Mouse (Mus musculus): Measurements from ENCODE around the gene St6galnac1. TPM values are rescaled to one million over a fixed set of nuclear protein-coding genes. Genes with fewer than 3 reads are reported as not detected.
"Not testable (repeated sequence)": the region's sequence is repeated elsewhere in the genome, so short reads cannot be mapped to it uniquely, and the experiment has no call there.

St6galnac1 gene
- polyA plus RNA-seq, 1 experiment from 2014 or later, result not detected

- Histone ChIP-seq H3K4me1 (ENCODE audit: insufficient read depth, low read length) (no peaks in the 10 kb centered on the region), H3K4me3 (ENCODE audit: low read length) (no peak overlapping the region), H3K27ac (ENCODE audit: low read length) (no peak overlapping the region), H3K9ac (replicated peaks; ENCODE audit: low read length) (no peak overlapping the region), H3K4me2 (replicated peaks; ENCODE audit: low read depth, low read length) (no peak overlapping the region), H3K36me3 (ENCODE audit: insufficient read depth, low read length) (no peaks in the 10 kb centered on the region), H3K9me3 (ENCODE audit: low read length) (no peaks in the 10 kb centered on the region), H3K27me3 (ENCODE audit: insufficient read depth, low read length) (no peaks in the 10 kb centered on the region)
- ATAC-seq (ENCODE audit: low FRiP score, low TSS enrichment), result no peak
- WGBS, result 89% methylated on average over 5 of the region's 5 CpGs
These were observed 5.4 kb downstream of the St6galnac1 start for GRCm38 (mm10) chr11:116769873-116770272.

- no peaks in the 10 kb centered on the region for H3K27me3 ChIP-seq (ENCODE audit: insufficient read depth, low read length)
- H3K4me1 ChIP-seq (ENCODE audit: insufficient read depth, low read length), result no peaks in the 10 kb centered on the region
- no peak overlapping the region for H3K9ac ChIP-seq (replicated peaks; ENCODE audit: low read length)
- H3K9me3 ChIP-seq (ENCODE audit: low read length), result no peaks in the 10 kb centered on the region
- ATAC-seq (ENCODE audit: low FRiP score, low TSS enrichment), result no peak
- H3K36me3 ChIP-seq (ENCODE audit: insufficient read depth, low read length), result no peaks in the 10 kb centered on the region
- H3K27ac ChIP-seq (ENCODE audit: low read length), result no peak overlapping the region
- no peak overlapping the region for H3K4me3 ChIP-seq (ENCODE audit: low read length)
- H3K4me2 ChIP-seq (replicated peaks; ENCODE audit: low read depth, low read length), result no peak overlapping the region
- WGBS, result 93% methylated on average over 2 of the region's 2 CpGs
These were observed 10.4 kb downstream of the St6galnac1 start for GRCm38 (mm10) chr11:116764946-116765345.

GRCm38 (mm10) chr11:116764346-116764745 lies 11.0 kb downstream of the St6galnac1 start:
- no peak for ATAC-seq (ENCODE audit: low FRiP score, low TSS enrichment)
- Histone ChIP-seq H3K36me3 (ENCODE audit: insufficient read depth, low read length) (no peaks in the 10 kb centered on the region), H3K27ac (ENCODE audit: low read length) (no peak overlapping the region), H3K9me3 (ENCODE audit: low read length) (no peaks in the 10 kb centered on the region), H3K9ac (replicated peaks; ENCODE audit: low read length) (no peak overlapping the region), H3K4me3 (ENCODE audit: low read length) (no peak overlapping the region), H3K4me2 (replicated peaks; ENCODE audit: low read depth, low read length) (no peak overlapping the region), H3K27me3 (ENCODE audit: insufficient read depth, low read length) (no peaks in the 10 kb centered on the region), H3K4me1 (ENCODE audit: insufficient read depth, low read length) (no peaks in the 10 kb centered on the region)
- WGBS, result 93% methylated on average over 7 of the region's 7 CpGs

GRCm38 (mm10) chr11:116755191-116755590 lies 20.1 kb downstream of the St6galnac1 start:
- no peak for ATAC-seq (ENCODE audit: low FRiP score, low TSS enrichment)
- Histone ChIP-seq H3K9me3 (ENCODE audit: low read length) (no peaks in the 10 kb centered on the region), H3K36me3 (ENCODE audit: insufficient read depth, low read length) (no peaks in the 10 kb centered on the region), H3K27ac (ENCODE audit: low read length) (no peak overlapping the region), H3K27me3 (ENCODE audit: insufficient read depth, low read length) (no peaks in the 10 kb centered on the region), H3K4me2 (replicated peaks; ENCODE audit: low read depth, low read length) (no peak overlapping the region), H3K4me1 (ENCODE audit: insufficient read depth, low read length) (no peaks in the 10 kb centered on the region), H3K9ac (replicated peaks; ENCODE audit: low read length) (no peak overlapping the region), H3K4me3 (ENCODE audit: low read length) (no peak overlapping the region)
- WGBS, result 81% methylated on average over 4 of the region's 4 CpGs

GRCm38 (mm10) chr11:116753674-116754470 lies 21.4 kb downstream of the St6galnac1 start:
- WGBS, result 87% methylated on average over 5 of the region's 5 CpGs
- Histone ChIP-seq H3K9ac (replicated peaks; ENCODE audit: low read length) (no peak overlapping the region), H3K9me3 (ENCODE audit: low read length) (no peaks in the 10 kb centered on the region), H3K27me3 (ENCODE audit: insufficient read depth, low read length) (no peaks in the 10 kb centered on the region), H3K4me3 (ENCODE audit: low read length) (no peak overlapping the region), H3K27ac (ENCODE audit: low read length) (no peak overlapping the region), H3K4me2 (replicated peaks; ENCODE audit: low read depth, low read length) (no peak overlapping the region), H3K4me1 (ENCODE audit: insufficient read depth, low read length) (no peaks in the 10 kb centered on the region), H3K36me3 (ENCODE audit: insufficient read depth, low read length) (no peaks in the 10 kb centered on the region)
- no peak for ATAC-seq (ENCODE audit: low FRiP score, low TSS enrichment)

- Histone ChIP-seq H3K9me3 (ENCODE audit: low read length) (no peaks in the 10 kb centered on the region), H3K4me2 (replicated peaks; ENCODE audit: low read depth, low read length) (no peak overlapping the region), H3K9ac (replicated peaks; ENCODE audit: low read length) (no peak overlapping the region), H3K27me3 (ENCODE audit: insufficient read depth, low read length) (no peaks in the 10 kb centered on the region), H3K4me1 (ENCODE audit: insufficient read depth, low read length) (no peaks in the 10 kb centered on the region), H3K36me3 (ENCODE audit: insufficient read depth, low read length) (no peaks in the 10 kb centered on the region), H3K27ac (ENCODE audit: low read length) (no peak overlapping the region), H3K4me3 (ENCODE audit: low read length) (no peak overlapping the region)
- 73% methylated on average over 8 of the region's 8 CpGs for WGBS
- ATAC-seq (ENCODE audit: low FRiP score, low TSS enrichment), result no peak
These were observed 25.6 kb downstream of the St6galnac1 start for GRCm38 (mm10) chr11:116749733-116750132.

GRCm38 (mm10) chr11:116748692-116749091 lies 26.6 kb downstream of the St6galnac1 start:
- not testable (repeated sequence) for H3K27ac ChIP-seq (ENCODE audit: low read length); H3K9me3 ChIP-seq (ENCODE audit: low read length); H3K4me2 ChIP-seq (replicated peaks; ENCODE audit: low read depth, low read length); H3K36me3 ChIP-seq (ENCODE audit: insufficient read depth, low read length); H3K4me3 ChIP-seq (ENCODE audit: low read length); H3K27me3 ChIP-seq (ENCODE audit: insufficient read depth, low read length); H3K4me1 ChIP-seq (ENCODE audit: insufficient read depth, low read length); ATAC-seq (ENCODE audit: low FRiP score, low TSS enrichment); H3K9ac ChIP-seq (replicated peaks; ENCODE audit: low read length)
- 81% methylated on average over 2 of the region's 2 CpGs for WGBS

- H3K27me3 ChIP-seq (ENCODE audit: insufficient read depth, low read length); H3K4me3 ChIP-seq (ENCODE audit: low read length); H3K9me3 ChIP-seq (ENCODE audit: low read length); H3K9ac ChIP-seq (replicated peaks; ENCODE audit: low read length); ATAC-seq (ENCODE audit: low FRiP score, low TSS enrichment); H3K4me1 ChIP-seq (ENCODE audit: insufficient read depth, low read length); H3K4me2 ChIP-seq (replicated peaks; ENCODE audit: low read depth, low read length); H3K36me3 ChIP-seq (ENCODE audit: insufficient read depth, low read length); H3K27ac ChIP-seq (ENCODE audit: low read length): not testable (repeated sequence)
- WGBS, result 92% methylated on average over 3 of the region's 3 CpGs
These were observed 28.5 kb downstream of the St6galnac1 start for GRCm38 (mm10) chr11:116746822-116747221.

- ATAC-seq (ENCODE audit: low FRiP score, low TSS enrichment), result not testable (repeated sequence)
These were observed 29.9 kb downstream of the St6galnac1 start for GRCm38 (mm10) chr11:116745457-116745856.

GRCm38 (mm10) chr11:116738411-116738810 lies 36.9 kb downstream of the St6galnac1 start:
- Histone ChIP-seq H3K36me3 (ENCODE audit: insufficient read depth, low read length) (no peaks in the 10 kb centered on the region), H3K27ac (ENCODE audit: low read length) (no peak overlapping the region), H3K4me2 (replicated peaks; ENCODE audit: low read depth, low read length) (no peak overlapping the region), H3K4me3 (ENCODE audit: low read length) (no peak overlapping the region), H3K4me1 (ENCODE audit: insufficient read depth, low read length) (no peaks in the 10 kb centered on the region), H3K27me3 (ENCODE audit: insufficient read depth, low read length) (no peaks in the 10 kb centered on the region), H3K9ac (replicated peaks; ENCODE audit: low read length) (no peak overlapping the region), H3K9me3 (ENCODE audit: low read length) (no peaks in the 10 kb centered on the region; the same call in 1 of the 2 replicates)
- ATAC-seq (ENCODE audit: low FRiP score, low TSS enrichment), result no peak
- 46% methylated on average over 11 of the region's 11 CpGs for WGBS

More at GRCm38 (mm10) chr11:116745457-116745856, 29.9 kb downstream of the St6galnac1 start:
- WGBS, result 67% methylated on average over 2 of the region's 2 CpGs
- H3K36me3 ChIP-seq (ENCODE audit: insufficient read depth, low read length); H3K9ac ChIP-seq (replicated peaks; ENCODE audit: low read length); H3K27me3 ChIP-seq (ENCODE audit: insufficient read depth, low read length); H3K4me3 ChIP-seq (ENCODE audit: low read length); H3K27ac ChIP-seq (ENCODE audit: low read length); H3K9me3 ChIP-seq (ENCODE audit: low read length); H3K4me1 ChIP-seq (ENCODE audit: insufficient read depth, low read length); H3K4me2 ChIP-seq (replicated peaks; ENCODE audit: low read depth, low read length): not testable (repeated sequence)
